Mouse (Mus musculus) testis, adult 2 months (tissue): ENCODE measurements at regions not wholly inside any gene's neighbourhood (a gene's known extent, or its start where the extent isn't known, plus 50 kb on each side); places are given as distances from the start of the nearest gene placed in this dataset.

Experiments
- H3K27ac ChIP-seq: fragments of 200-500 bp; 2 replicates; pipeline ENCODE4 v1.5.1; 2012; ENCODE audit warnings: low read depth, low read length; ENCODE audit not compliant: control insufficient read depth, insufficient read depth
- H3K27me3 ChIP-seq: fragments of 200-500 bp; 2 replicates; pipeline ENCODE4 v1.6.1; 2012; ENCODE audit warnings: mild to moderate bottlenecking, low read length, moderate library complexity; ENCODE audit not compliant: control insufficient read depth, insufficient read depth
- H3K36me3 ChIP-seq: fragments of 200-500 bp; 2 replicates; pipeline ENCODE4 v1.6.1; 2012; ENCODE audit warnings: mild to moderate bottlenecking, low read length; ENCODE audit not compliant: control insufficient read depth, insufficient read depth
- H3K4me1 ChIP-seq: fragments of 200-500 bp; 2 replicates; pipeline ENCODE4 v1.6.1; 2012; ENCODE audit warnings: low read length; ENCODE audit not compliant: control insufficient read depth, insufficient read depth
- H3K4me3 ChIP-seq: fragments of 200-500 bp; 2 replicates; pipeline ENCODE4 v1.5.1; 2012; ENCODE audit warnings: low read depth, mild to moderate bottlenecking, low read length, moderate library complexity, mixed read lengths; ENCODE audit not compliant: control insufficient read depth
- CTCF ChIP-seq: fragments of 200-500 bp; IDR thresholded peaks from 2 replicates; pipeline ENCODE4 v1.5.1; 2012; ENCODE audit warnings: low read depth, mild to moderate bottlenecking, inconsistent platforms, low read length, moderate library complexity; ENCODE audit not compliant: control insufficient read depth, insufficient read depth, insufficient replicate concordance
- POLR2A ChIP-seq: fragments of 200-500 bp; IDR thresholded peaks from 2 replicates; pipeline ENCODE4 v1.6.1; 2012; ENCODE audit warnings: low read depth, mild to moderate bottlenecking, inconsistent platforms, low read length, moderate library complexity; ENCODE audit not compliant: control insufficient read depth

- H3K27ac ChIP-seq = no peak overlapping the region
- no peaks in the 10 kb centered on the region for H3K36me3 ChIP-seq
- TF ChIP-seq POLR2A = no peak
- TF ChIP-seq CTCF = no peak
- no peak overlapping the region for H3K4me3 ChIP-seq
- H3K4me1 ChIP-seq = no peaks in the 10 kb centered on the region
- no peaks in the 10 kb centered on the region for H3K27me3 ChIP-seq
These were observed 263.8 kb downstream of the Bcl11a start for GRCm38 (mm10) chr11:24341650-24342049.

GRCm38 (mm10) chr11:24342176-24342575 lies 264.3 kb downstream of the Bcl11a start:
- no peak overlapping the region for H3K27ac ChIP-seq
- TF ChIP-seq POLR2A (no peak), CTCF (no peak)
- H3K4me3 ChIP-seq = no peak overlapping the region
- H3K27me3 ChIP-seq = no peaks in the 10 kb centered on the region
- H3K36me3 ChIP-seq = no peaks in the 10 kb centered on the region
- H3K4me1 ChIP-seq = no peaks in the 10 kb centered on the region

- H3K27ac ChIP-seq = no peak overlapping the region
- TF ChIP-seq POLR2A = no peak
- TF ChIP-seq CTCF = no peak
- no peak overlapping the region for H3K4me3 ChIP-seq
- no peaks in the 10 kb centered on the region for H3K4me1 ChIP-seq
- H3K27me3 ChIP-seq = no peaks in the 10 kb centered on the region
- no peaks in the 10 kb centered on the region for H3K36me3 ChIP-seq
These were observed 264.9 kb downstream of the Bcl11a start for GRCm38 (mm10) chr11:24342732-24343131.

- TF ChIP-seq CTCF (no peak), POLR2A (no peak)
- H3K27me3 ChIP-seq = no peaks in the 10 kb centered on the region
- H3K4me1 ChIP-seq = no peaks in the 10 kb centered on the region
- H3K4me3 ChIP-seq = no peak overlapping the region
- no peaks in the 10 kb centered on the region for H3K36me3 ChIP-seq
- no peak overlapping the region for H3K27ac ChIP-seq
These were observed 269.4 kb downstream of the Bcl11a start for GRCm38 (mm10) chr11:24347225-24347624.

- no peak overlapping the region for H3K4me3 ChIP-seq
- H3K27ac ChIP-seq = no peak overlapping the region
- no peak for TF ChIP-seq CTCF
- no peak for TF ChIP-seq POLR2A
- H3K4me1 ChIP-seq = no peaks in the 10 kb centered on the region
- H3K27me3 ChIP-seq = no peaks in the 10 kb centered on the region
- H3K36me3 ChIP-seq = no peaks in the 10 kb centered on the region
These were observed 270.9 kb downstream of the Bcl11a start for GRCm38 (mm10) chr11:24348741-24349140.

GRCm38 (mm10) chr11:24349967-24350643 lies 272.2 kb downstream of the Bcl11a start:
- no peak for TF ChIP-seq CTCF
- no peak for TF ChIP-seq POLR2A
- Histone ChIP-seq H3K4me1 (no peaks in the 10 kb centered on the region), H3K27ac (no peak overlapping the region), H3K36me3 (no peaks in the 10 kb centered on the region), H3K27me3 (no peaks in the 10 kb centered on the region), H3K4me3 (no peak overlapping the region)

- no peaks in the 10 kb centered on the region for H3K36me3 ChIP-seq
- H3K4me3 ChIP-seq = no peak overlapping the region
- no peaks in the 10 kb centered on the region for H3K27me3 ChIP-seq
- no peak overlapping the region for H3K27ac ChIP-seq
- TF ChIP-seq POLR2A (no peak), CTCF (no peak)
- no peaks in the 10 kb centered on the region for H3K4me1 ChIP-seq
These were observed 273.0 kb downstream of the Bcl11a start for GRCm38 (mm10) chr11:24350839-24351238.
